ENCODE assay signal across 8 mouse cellular contexts in the genomic region with DNA sequence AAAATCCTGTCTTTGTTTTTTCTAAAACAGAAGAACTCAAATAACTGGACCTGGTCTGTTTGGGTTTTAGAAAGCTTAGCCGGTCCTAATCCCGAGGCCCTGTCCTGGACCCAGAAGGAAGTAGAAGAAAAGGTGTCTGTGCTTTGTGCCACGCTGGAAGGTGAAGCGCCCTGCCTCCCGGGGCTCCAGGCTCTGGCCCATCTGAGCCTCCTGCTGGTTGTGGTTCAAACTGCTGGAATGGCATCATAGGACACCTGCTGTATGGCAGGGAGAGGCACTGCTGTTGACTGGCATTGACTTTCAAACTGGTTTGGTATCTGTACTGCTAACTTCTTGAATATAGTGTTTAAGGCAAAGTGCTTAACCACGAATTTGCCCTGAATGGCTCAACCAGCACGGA. TPM values are rescaled to one million over a fixed set of nuclear protein-coding genes. Genes with fewer than 3 reads are reported as not detected.
A peak's percentile ranks its signal among the peaks of the same experiment; 100 is the strongest.
DNase-seq lines count a peak whose midpoint lies in the region; ATAC-seq lines count a peak whose summit lies in the region.

No protein-coding gene starts in this region.

- no peak overlapping the region for H3K27ac ChIP-seq in liver, embryonic 11.5 days (ENCODE audit: low read depth, low read length)
- peak overlapping the region; percentile 6 to 19; a peak in 1 of 4 replicates for H3K27ac ChIP-seq in heart, embryonic 14.5 days (replicated peaks in 1 of 2; ENCODE audit: control insufficient read depth in 1 of 2, insufficient read depth in 1 of 2, low read depth in 2 of 2, low read length in 2 of 2)

- H3K36me3 ChIP-seq in liver, embryonic 11.5 days (ENCODE audit: control insufficient read depth, insufficient read depth, low read length) = no peaks in the 10 kb centered on the region
- H3K36me3 ChIP-seq in heart, embryonic 14.5 days (ENCODE audit: control insufficient read depth, insufficient read depth, low read length) = no peaks in the 10 kb centered on the region; the same call in 1 of the 2 replicates

- peak; percentile 12 for DNase-seq in liver
- no peak for DNase-seq in liver, embryonic 11.5 days (ENCODE audit: low spot score)
- DNase-seq in adrenal gland, postnatal 25 days = peak; percentile 66
- peak; percentile 45 to 65 for DNase-seq in lung, adult 18-20 months
- peak; percentile 79 for DNase-seq in thymus, postnatal 14 days
- DNase-seq in cerebellum, postnatal 4 days (ENCODE audit: low spot score in 2 of 2) = no peak
- no peak for DNase-seq in layer of hippocampus, adult 9-11 months

- no peak overlapping the region for H3K4me3 ChIP-seq in liver, embryonic 11.5 days (ENCODE audit: low read depth, low read length)
- 0 out of 4 replicates have a peak overlapping the region, but pooled peaks of 1 of the 2 experiments have one; percentile 17 for H3K4me3 ChIP-seq in heart, embryonic 14.5 days (ENCODE audit: control insufficient read depth in 1 of 2, insufficient read depth in 1 of 2, low read depth in 1 of 2, low read length in 2 of 2)

- H3K27me3 ChIP-seq in liver, embryonic 11.5 days (replicated peaks; ENCODE audit: control insufficient read depth, insufficient read depth, low read length) = peaks cover 29% of the 10 kb centered on the region
- no peaks in the 10 kb centered on the region for H3K27me3 ChIP-seq in heart, embryonic 14.5 days (ENCODE audit: control insufficient read depth, insufficient read depth, low read length)

- H3K9ac ChIP-seq in liver, embryonic 11.5 days (ENCODE audit: low read depth, low read length) = no peak overlapping the region
- H3K9ac ChIP-seq in heart, embryonic 14.5 days (ENCODE audit: low read length) = peak overlapping the region; percentile 39

- H3K9me3 ChIP-seq in liver, embryonic 11.5 days (ENCODE audit: control insufficient read depth, low read length) = no peaks in the 10 kb centered on the region
- no peaks in the 10 kb centered on the region for H3K9me3 ChIP-seq in heart, embryonic 14.5 days (ENCODE audit: control insufficient read depth, low read length)

- 66% methylated on average over 7 of the region's 7 CpGs for WGBS in liver, embryonic 11.5 days
- 28% methylated on average over 7 of the region's 7 CpGs for WGBS in heart, embryonic 14.5 days

- H3K4me2 ChIP-seq in liver, embryonic 11.5 days = no peak overlapping the region
- H3K4me2 ChIP-seq in heart, embryonic 14.5 days (ENCODE audit: low read length) = peak overlapping the region; percentile 84

- no peak for ATAC-seq in liver, embryonic 11.5 days (replicated peaks; ENCODE audit: low FRiP score)
- ATAC-seq in heart, embryonic 14.5 days (ENCODE audit: insufficient number of reproducible peaks, insufficient read depth, low FRiP score, low read depth) = no peak

- H3K4me1 ChIP-seq in liver, embryonic 11.5 days (replicated peaks; ENCODE audit: control insufficient read depth, insufficient read depth, low read length) = peaks cover 10% of the 10 kb centered on the region
- peaks cover 40 to 61% of the 10 kb centered on the region in 2 experiments for H3K4me1 ChIP-seq in heart, embryonic 14.5 days (ENCODE audit: control insufficient read depth in 2 of 2, insufficient read depth in 2 of 2, low read length in 2 of 2)

RNA-seq across cellular contexts. Expression of a gene that starts 3.4 kb away (rescaled TPM):
- polyA plus RNA-seq in liver, embryonic 11.5 days (2014; fragmentation: Nextera tagmentation; extraction: Ambion mirVana) = 7.8 and 9.9 TPM in 2 replicates
- total RNA-seq in adrenal gland, postnatal 25 days (2021) = 68.8 and 69.7 TPM in 2 replicates
- polyA plus RNA-seq in heart, embryonic 14.5 days (2014; fragmentation: Nextera tagmentation; extraction: Ambion mirVana) = 89.0 and 90.8 TPM in 2 replicates

Comparison
In these comparisons a context has a peak if more than half of its experiments do, and no peak if none do; other contexts are left out.
1. DNase-seq: peak in liver (single experiment), adrenal gland, postnatal 25 days (single experiment), lung, adult 18-20 months (2 of 2) and thymus, postnatal 14 days (single experiment); none in liver, embryonic 11.5 days (single experiment), cerebellum, postnatal 4 days (0 of 2) and layer of hippocampus, adult 9-11 months (single experiment).